Mouse (Mus musculus) cerebellum, postnatal 10 days (tissue): ENCODE data around the gene Tmem192.
"Not testable (repeated sequence)": the region's sequence is repeated elsewhere in the genome, so short reads cannot be mapped to it uniquely, and the experiment has no call there.

Experiments used
- DNase-seq, 2 experiments: peaks; one replicate each; pipeline ENCODE4 v3.0.0; 2021; ENCODE audit warnings: mixed read lengths in 2 of 2

The Tmem192 gene

DNA sequence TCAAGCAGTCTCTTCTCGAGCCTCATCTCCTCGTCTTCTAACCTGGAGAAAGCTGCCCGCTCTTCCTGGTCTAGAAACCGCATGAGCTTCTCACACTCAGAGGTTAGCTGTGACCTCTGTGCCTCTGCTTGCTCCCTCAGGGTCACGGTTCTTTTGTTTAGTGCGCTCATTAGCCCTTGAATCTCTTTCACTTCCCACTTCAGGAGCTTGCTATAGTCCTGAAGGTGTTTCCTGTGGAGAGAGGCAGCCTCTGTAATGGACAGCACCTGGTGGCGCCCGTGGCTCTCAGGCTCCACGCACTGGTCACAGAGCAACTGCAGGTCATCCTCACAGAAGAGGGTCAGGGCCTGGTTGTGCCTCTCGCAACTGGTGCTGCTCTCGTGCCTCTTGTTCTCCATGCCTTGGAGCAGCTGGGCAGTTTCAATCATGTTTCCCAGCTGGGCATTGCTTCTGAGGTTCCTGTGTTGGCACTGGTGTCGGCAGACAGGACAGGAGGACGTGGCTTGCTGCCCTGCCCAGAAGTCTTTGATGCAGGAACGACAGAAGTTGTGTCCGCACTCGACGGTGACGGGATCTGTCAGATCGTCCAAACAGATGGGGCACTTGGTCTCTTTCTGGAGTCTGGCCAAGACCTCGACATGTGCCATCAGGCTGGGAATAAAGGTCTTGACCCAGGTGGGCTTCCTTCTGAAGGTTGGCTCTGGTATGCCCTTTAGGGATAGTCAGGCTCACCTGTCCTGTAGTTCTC is 36.3 kb downstream of the Tmem192 start:
- peak; percentile 67 to 71 for DNase-seq

DNA sequence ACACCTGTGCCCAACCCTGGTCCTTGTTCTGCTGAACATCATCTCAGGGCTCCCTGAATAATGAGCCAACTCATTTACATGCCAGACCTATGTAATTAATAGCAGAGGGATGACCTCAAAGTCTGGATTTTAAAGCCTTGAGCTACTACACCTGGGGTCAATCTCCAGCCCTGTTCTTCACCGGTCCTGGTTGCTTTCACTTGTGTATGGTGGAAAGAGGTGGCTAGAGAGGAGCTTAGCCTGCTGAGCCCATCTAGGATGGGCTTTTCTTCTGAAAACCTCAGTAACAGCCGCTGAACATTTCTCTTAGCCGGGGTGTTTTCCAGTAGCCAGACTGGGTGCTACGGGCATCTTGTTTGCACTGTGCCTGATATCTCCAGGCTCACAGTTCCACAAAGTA is 40.7 kb downstream of the Tmem192 start, which contains the start of gene Trim75:
Gene Trim75 (minus strand): TSS at position 101 of the 400 bp plus-strand sequence.
- DNase-seq, result no peak

DNA sequence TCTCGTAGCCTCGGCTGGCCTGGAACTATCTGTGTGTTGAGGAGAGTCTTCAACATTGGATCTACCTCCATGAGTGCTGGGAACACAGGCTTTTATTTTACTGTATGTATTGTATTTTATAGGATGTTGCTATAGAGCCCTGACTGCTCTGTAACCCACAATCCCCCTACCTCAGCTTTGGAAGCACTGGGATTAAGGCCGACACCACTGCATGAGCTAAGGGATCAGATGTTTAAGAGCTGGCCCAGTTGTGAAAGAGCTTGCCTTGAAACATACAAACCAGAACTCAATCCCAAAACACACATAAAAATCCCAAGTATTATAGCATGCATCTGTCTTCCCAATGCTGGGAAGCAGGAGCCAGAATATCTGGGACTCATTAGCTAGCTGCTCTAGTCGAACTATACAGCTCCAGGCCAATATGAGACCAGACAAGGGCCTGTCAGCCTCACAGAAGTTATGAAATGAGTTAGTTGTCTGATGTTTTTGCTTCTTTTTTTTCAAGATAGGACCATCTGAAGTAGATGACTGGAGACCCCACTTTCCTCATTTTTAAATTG is 51.9 kb downstream of the Tmem192 start:
- DNase-seq, result no peak

DNA sequence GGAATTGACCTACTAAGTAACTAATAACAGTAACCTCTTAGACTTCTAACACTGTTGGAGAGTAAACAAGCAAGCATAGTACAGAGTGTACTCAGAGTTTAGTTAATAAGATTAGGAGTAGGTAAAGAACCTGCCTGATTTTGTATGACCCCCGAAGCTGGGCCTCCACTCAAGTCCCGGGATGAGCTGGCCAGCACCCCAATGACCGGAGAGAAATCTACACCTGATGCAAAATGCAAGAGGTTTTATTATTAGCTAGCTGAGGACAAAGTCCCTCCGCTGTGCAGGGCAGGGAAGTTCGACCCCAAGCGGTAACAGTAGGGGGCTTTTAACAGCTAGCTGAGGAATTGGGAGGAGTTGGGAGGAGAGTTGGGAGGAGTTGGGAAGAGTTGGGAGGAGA is 60.6 kb downstream of the Tmem192 start:
- not testable (repeated sequence) for DNase-seq

DNA sequence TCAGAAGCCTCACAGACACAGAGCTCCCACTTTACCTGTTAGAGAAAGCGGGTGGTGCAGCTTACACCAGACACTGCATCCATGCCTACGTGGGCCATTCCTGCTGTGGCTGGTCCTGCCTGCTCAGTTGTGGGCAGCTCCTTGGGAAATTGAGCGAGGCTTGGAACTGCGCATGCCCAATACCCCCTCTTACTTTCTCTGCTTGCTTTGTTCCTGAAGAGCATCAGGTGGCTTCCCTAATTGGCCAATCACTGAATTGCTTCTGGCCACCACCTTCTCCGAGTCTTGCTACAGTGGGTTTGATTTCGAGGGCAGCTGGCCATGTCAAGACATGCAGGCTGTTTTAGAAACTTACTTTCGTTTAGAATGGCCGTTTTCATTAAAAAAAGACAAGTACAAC is 71.4 kb downstream of the Tmem192 start, which contains the start of the genes Trim61 and Trim60:
Gene Trim61 (minus strand): TSS at position 101 of the 400 bp plus-strand sequence.
Gene Trim60 (minus strand): TSS at position 162 of the 400 bp plus-strand sequence.
- no peak for DNase-seq
